Mouse (Mus musculus) neural tube, embryonic 13.5 days (tissue): ENCODE measurements around the gene Tmem164. TPM values are rescaled to one million over a fixed set of nuclear protein-coding genes. Genes with fewer than 3 reads are reported as not detected.

Source experiments
- ATAC-seq: fragments of 200-750 bp; cut with Nextera tagmentation; 2 replicates; pipeline ENCODE4 v1.8.0; 2017; ENCODE audit warnings: low read depth, mild to moderate bottlenecking, moderate TSS enrichment, moderate library complexity
- H3K27ac ChIP-seq: fragments of 300-500 bp; sonication (generic); replicated peaks from 2 replicates; pipeline ENCODE4 v1.5.1; 2015; ENCODE audit warnings: moderate library complexity, mild to moderate bottlenecking, inconsistent platforms
- H3K27me3 ChIP-seq: fragments of 300-500 bp; sonication (generic); 2 replicates; pipeline ENCODE4 v1.6.1; 2015; ENCODE audit warnings: mild to moderate bottlenecking, inconsistent platforms
- H3K36me3 ChIP-seq: fragments of 300-500 bp; sonication (generic); 2 replicates; pipeline ENCODE4 v1.6.1; 2015; ENCODE audit warnings: mild to moderate bottlenecking, inconsistent platforms
- H3K4me1 ChIP-seq: fragments of 300-500 bp; sonication (generic); replicated peaks from 2 replicates; pipeline ENCODE4 v1.6.1; 2015; ENCODE audit warnings: inconsistent platforms
- H3K4me2 ChIP-seq: fragments of 300-500 bp; sonication (generic); 2 replicates; pipeline ENCODE4 v1.6.1; 2015; ENCODE audit warnings: inconsistent platforms, mild to moderate bottlenecking, moderate library complexity
- H3K4me3 ChIP-seq: fragments of 300-500 bp; sonication (generic); 2 replicates; pipeline ENCODE4 v1.5.1; 2015; ENCODE audit warnings: mild to moderate bottlenecking, inconsistent platforms
- H3K9ac ChIP-seq: fragments of 300-500 bp; sonication (generic); 2 replicates; pipeline ENCODE4 v1.6.1; 2015; ENCODE audit warnings: moderate library complexity, mild to moderate bottlenecking, inconsistent platforms
- H3K9me3 ChIP-seq: fragments of 300-500 bp; sonication (generic); 2 replicates; pipeline ENCODE4 v1.6.1; 2016; ENCODE audit warnings: inconsistent platforms
- WGBS: fragments of 180-500 bp; shearing (Covaris S2); methylation state at CpG from one replicate; pipeline ENCODE4 v1.1.7; 2015; 5-methylcytosine and 5-hydroxymethylcytosine counted together
- polyA plus RNA-seq: library from polyadenylated mRNA; unstranded; fragments of >200 nt; fragmentation: Nextera tagmentation; extraction: Ambion mirVana; gene quantifications from 2 replicates; pipeline ENCODE4 v1.2.1, GENCODE M21; 2015

Gene Tmem164
- polyA plus RNA-seq, 1 experiment from 2014 or later = 34.1 TPM

DNA sequence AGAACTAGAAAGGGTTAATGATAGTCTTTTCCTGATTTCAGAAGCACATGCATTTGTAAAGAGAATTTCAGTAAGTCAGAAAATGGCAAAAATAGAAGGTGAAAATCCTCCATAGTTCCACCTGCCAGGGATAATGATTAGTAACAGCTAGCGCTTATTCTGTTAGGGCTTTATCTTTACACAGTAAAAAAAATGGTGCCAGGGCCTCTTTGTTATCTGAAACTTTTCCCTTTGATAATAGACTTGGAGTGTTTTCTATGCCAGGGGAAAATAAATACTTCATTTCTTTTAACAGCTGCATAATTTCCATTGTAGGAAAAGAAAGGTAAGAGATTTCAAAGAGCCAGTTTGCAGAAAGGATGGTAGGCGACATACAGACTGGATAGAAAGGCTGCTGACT, 43.0 kb downstream of the Tmem164 start:
- H3K4me1 ChIP-seq = peaks cover 9% of the 10 kb centered on the region; the same call in 1 of the 2 replicates
- H3K9ac ChIP-seq = no peak overlapping the region
- no peak for ATAC-seq
- H3K4me3 ChIP-seq = no peak overlapping the region
- H3K27ac ChIP-seq = no peak overlapping the region
- H3K4me2 ChIP-seq = no peak overlapping the region
- H3K9me3 ChIP-seq = no peaks in the 10 kb centered on the region
- H3K36me3 ChIP-seq = no peaks in the 10 kb centered on the region
- 74% methylated on average over 2 of the region's 2 CpGs for WGBS
- H3K27me3 ChIP-seq = peaks cover 13% of the 10 kb centered on the region; the same call in 1 of the 2 replicates

DNA sequence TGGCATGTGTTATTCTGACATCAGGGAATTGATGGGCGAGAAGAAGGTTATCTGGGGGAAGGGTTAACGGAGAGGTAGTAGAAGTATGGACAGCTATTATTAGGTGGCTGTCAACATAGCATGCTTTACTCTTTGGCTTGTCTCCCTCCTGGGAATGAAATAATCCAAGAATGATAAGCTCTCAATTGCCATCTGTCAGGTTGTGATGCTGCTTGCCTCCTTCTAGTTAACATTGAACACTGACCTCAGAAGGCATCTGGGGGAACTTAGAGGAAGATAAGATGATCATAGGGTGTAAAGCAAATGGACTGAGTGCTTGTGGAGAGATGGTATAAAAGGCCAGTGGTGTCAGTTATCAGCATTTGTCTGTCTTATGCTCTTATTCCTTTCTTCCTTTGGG, 44.4 kb downstream of the Tmem164 start:
- no peak overlapping the region for H3K4me3 ChIP-seq
- H3K36me3 ChIP-seq = no peaks in the 10 kb centered on the region
- H3K4me1 ChIP-seq = peaks cover 9% of the 10 kb centered on the region; the same call in 1 of the 2 replicates
- no peak for ATAC-seq
- H3K9me3 ChIP-seq = no peaks in the 10 kb centered on the region
- H3K27me3 ChIP-seq = peaks cover 20% of the 10 kb centered on the region; the same call in 1 of the 2 replicates
- 75% methylated on average over 2 of the region's 2 CpGs for WGBS
- H3K9ac ChIP-seq = no peak overlapping the region
- H3K4me2 ChIP-seq = no peak overlapping the region
- H3K27ac ChIP-seq = no peak overlapping the region

DNA sequence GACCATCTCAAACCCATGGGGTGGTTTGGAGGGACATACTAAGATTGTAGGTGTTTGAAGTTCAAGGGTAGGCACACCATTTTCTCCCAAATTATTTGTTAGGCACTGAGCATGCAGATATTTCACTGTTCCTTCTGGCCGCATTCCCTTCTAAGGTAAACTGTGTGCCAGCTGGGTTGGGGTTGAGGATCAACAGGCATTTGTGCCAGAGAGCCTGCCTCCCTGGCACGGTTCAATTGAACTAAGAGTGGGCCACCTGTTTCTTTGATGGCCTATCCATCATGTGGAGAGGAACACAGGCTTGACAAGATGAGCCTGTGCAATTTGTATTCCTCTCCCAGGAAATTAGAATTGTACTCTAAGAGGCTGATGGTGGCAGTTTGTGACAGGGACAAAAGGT, 45.1 kb downstream of the Tmem164 start:
- no peak overlapping the region for H3K27ac ChIP-seq
- no peaks in the 10 kb centered on the region for H3K9me3 ChIP-seq
- 52% methylated on average over 2 of the region's 2 CpGs for WGBS
- H3K27me3 ChIP-seq = peaks cover 22% of the 10 kb centered on the region; the same call in 1 of the 2 replicates
- no peaks in the 10 kb centered on the region for H3K36me3 ChIP-seq
- H3K4me1 ChIP-seq = peaks cover 9% of the 10 kb centered on the region; the same call in 1 of the 2 replicates
- H3K9ac ChIP-seq = no peak overlapping the region
- ATAC-seq = no peak
- H3K4me3 ChIP-seq = no peak overlapping the region
- H3K4me2 ChIP-seq = no peak overlapping the region

DNA sequence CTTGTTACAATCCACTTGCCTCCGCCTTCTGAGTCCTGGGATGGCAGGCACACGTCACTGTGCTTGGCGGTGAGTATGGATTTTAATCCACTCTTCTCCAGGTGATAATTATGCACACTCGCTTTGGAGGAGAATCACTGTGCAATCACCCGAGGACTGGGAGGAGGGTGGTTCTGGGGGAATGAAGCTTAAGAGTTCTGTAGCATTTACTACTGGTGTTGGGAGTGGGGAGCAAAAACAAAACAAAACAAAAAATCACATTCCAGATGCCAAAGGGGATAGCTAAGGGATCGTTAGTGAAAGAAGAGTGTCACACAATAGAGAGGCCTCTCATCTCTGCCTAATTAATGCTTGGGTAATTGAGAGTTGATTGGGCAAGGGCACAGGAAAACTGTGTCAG, 46.6 kb downstream of the Tmem164 start:
- 66% methylated on average over 6 of the region's 6 CpGs for WGBS
- H3K9me3 ChIP-seq = no peaks in the 10 kb centered on the region
- H3K9ac ChIP-seq = no peak overlapping the region
- H3K36me3 ChIP-seq = no peaks in the 10 kb centered on the region
- H3K4me1 ChIP-seq = peaks cover 19% of the 10 kb centered on the region
- peaks cover 28% of the 10 kb centered on the region; the same call in 1 of the 2 replicates for H3K27me3 ChIP-seq
- no peak overlapping the region for H3K4me3 ChIP-seq
- H3K4me2 ChIP-seq = no peak overlapping the region
- no peak overlapping the region for H3K27ac ChIP-seq
- ATAC-seq = no peak

DNA sequence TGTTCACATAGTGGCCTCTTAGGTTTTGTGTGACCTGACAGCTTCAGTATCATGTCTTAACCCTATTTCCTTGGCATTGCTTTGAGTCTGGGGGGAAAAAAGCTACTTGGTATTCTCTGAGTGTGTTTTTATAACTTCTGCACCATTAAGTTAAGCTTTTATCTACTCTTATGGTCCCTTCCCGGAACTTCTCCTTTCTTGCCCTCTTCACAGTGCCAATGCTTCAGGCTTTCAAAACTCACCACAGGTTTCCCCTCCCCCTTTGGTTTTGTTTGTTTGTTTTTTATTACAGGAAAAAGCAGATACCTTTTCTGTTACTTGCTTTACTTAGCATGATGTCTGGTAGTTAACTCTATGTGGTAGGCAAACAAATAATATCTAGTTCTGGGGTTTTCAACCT, 47.8 kb downstream of the Tmem164 start:
- peaks cover 19% of the 10 kb centered on the region for H3K4me1 ChIP-seq
- no peak overlapping the region for H3K4me2 ChIP-seq
- WGBS = 45% methylated on average over 1 of the region's 1 CpGs
- H3K9me3 ChIP-seq = no peaks in the 10 kb centered on the region
- H3K9ac ChIP-seq = no peak overlapping the region
- no peak overlapping the region for H3K27ac ChIP-seq
- no peak for ATAC-seq
- no peak overlapping the region for H3K4me3 ChIP-seq
- peaks cover 17% of the 10 kb centered on the region; the same call in 1 of the 2 replicates for H3K27me3 ChIP-seq
- H3K36me3 ChIP-seq = no peaks in the 10 kb centered on the region

- H3K4me3 ChIP-seq = no peak overlapping the region
- no peaks in the 10 kb centered on the region for H3K9me3 ChIP-seq
- no peak overlapping the region for H3K4me2 ChIP-seq
- H3K36me3 ChIP-seq = no peaks in the 10 kb centered on the region
- no peak overlapping the region for H3K9ac ChIP-seq
- no peak for ATAC-seq
- H3K4me1 ChIP-seq = peaks cover 19% of the 10 kb centered on the region
- peaks cover 17% of the 10 kb centered on the region; the same call in 1 of the 2 replicates for H3K27me3 ChIP-seq
- WGBS = 72% methylated on average over 2 of the region's 2 CpGs
- H3K27ac ChIP-seq = no peak overlapping the region
These were observed 48.3 kb downstream of the Tmem164 start for GRCm38 (mm10) chrX:142729482-142729881.

DNA sequence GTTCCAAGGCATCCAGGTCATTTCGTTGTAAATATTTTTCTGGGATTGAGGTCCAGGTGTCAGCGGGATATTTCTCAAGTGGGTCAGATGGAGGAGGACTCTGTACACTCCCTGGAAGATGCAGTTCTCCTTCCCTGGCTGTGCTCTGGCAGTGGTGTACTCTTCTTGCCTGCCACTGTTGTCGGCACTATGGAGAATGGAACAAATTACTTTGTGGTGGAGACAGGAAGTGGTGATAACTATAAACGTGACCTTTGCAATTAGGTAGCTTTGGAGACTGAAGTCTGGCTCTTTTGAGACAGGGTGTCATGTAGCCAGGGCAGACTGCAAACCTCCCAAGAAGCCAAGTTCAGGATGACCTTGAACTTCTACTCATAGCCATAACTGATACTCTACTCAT, 55.9 kb downstream of the Tmem164 start:
- H3K27me3 ChIP-seq = no peaks in the 10 kb centered on the region; the same call in 1 of the 2 replicates
- no peak overlapping the region for H3K27ac ChIP-seq
- no peak overlapping the region for H3K9ac ChIP-seq
- WGBS = 88% methylated on average over 4 of the region's 4 CpGs
- no peak overlapping the region for H3K4me3 ChIP-seq
- no peaks in the 10 kb centered on the region for H3K36me3 ChIP-seq
- no peaks in the 10 kb centered on the region for H3K9me3 ChIP-seq
- H3K4me2 ChIP-seq = no peak overlapping the region
- peaks cover 5% of the 10 kb centered on the region; the same call in 1 of the 2 replicates for H3K4me1 ChIP-seq
- no peak for ATAC-seq

DNA sequence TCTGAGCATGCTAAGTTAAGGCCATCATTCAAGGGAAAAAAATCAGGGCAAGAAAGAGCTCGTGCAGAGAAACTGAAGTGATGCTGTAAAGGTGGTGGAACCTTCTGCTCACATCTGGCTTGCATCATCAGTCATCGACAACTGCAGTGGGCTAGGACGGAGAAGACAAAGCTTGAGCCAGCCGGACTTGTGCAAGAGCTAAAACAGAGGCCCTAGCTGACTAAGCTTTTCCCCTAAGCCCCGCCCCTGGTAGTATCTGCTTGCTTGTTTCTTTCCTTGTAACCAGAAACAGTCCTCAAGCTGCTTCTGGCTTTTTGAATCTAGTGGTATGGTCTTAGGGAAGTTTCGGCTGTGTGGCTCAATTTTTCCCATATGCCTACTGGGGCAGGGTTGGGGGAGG, 56.5 kb downstream of the Tmem164 start:
- no peaks in the 10 kb centered on the region; the same call in 1 of the 2 replicates for H3K27me3 ChIP-seq
- H3K9me3 ChIP-seq = no peaks in the 10 kb centered on the region
- ATAC-seq = no peak
- H3K4me1 ChIP-seq = no peaks in the 10 kb centered on the region
- no peak overlapping the region for H3K9ac ChIP-seq
- no peak overlapping the region for H3K4me3 ChIP-seq
- no peaks in the 10 kb centered on the region for H3K36me3 ChIP-seq
- no peak overlapping the region for H3K27ac ChIP-seq
- 78% methylated on average over 6 of the region's 6 CpGs for WGBS
- H3K4me2 ChIP-seq = no peak overlapping the region

GRCm38 (mm10) chrX:142747428-142747827, 66.2 kb downstream of the Tmem164 start:
- H3K4me1 ChIP-seq = no peaks in the 10 kb centered on the region

DNA sequence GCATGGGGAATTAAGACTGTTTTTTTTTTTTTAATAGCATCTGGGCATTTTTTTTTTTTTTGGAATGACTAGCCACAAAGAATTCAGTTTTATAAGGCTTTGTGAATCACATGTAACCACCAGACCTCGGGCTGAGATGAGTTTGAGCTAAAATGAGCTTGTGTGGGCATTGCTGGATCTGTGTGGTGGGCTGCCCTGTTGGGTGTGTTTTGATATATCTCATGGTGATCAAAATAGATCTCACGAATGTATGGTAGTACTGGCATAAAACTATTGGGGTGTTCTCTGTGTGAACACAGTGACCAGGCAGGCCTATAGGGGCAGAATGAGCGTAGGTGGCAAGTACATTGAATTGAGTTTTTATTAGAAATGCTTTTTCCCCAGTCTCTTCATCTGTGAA, 67.4 kb downstream of the Tmem164 start:
- H3K4me3 ChIP-seq = no peak overlapping the region
- H3K27ac ChIP-seq = no peak overlapping the region
- no peak for ATAC-seq
- H3K36me3 ChIP-seq = no peaks in the 10 kb centered on the region
- H3K4me2 ChIP-seq = no peak overlapping the region
- H3K9me3 ChIP-seq = no peaks in the 10 kb centered on the region
- no peak overlapping the region for H3K9ac ChIP-seq
- peaks cover 12% of the 10 kb centered on the region for H3K27me3 ChIP-seq
- 84% methylated on average over 3 of the region's 3 CpGs for WGBS
- H3K4me1 ChIP-seq = no peaks in the 10 kb centered on the region

More at GRCm38 (mm10) chrX:142747428-142747827, 66.2 kb downstream of the Tmem164 start:
- ATAC-seq = no peak
- Histone ChIP-seq H3K9me3 (no peaks in the 10 kb centered on the region), H3K27ac (no peak overlapping the region), H3K27me3 (peaks cover 12% of the 10 kb centered on the region), H3K4me2 (no peak overlapping the region), H3K9ac (no peak overlapping the region), H3K36me3 (no peaks in the 10 kb centered on the region), H3K4me3 (no peak overlapping the region)

- H3K9me3 ChIP-seq = no peaks in the 10 kb centered on the region
- H3K4me1 ChIP-seq = no peaks in the 10 kb centered on the region
- WGBS = 78% methylated on average over 4 of the region's 4 CpGs
- no peak overlapping the region for H3K4me3 ChIP-seq
- no peak overlapping the region for H3K27ac ChIP-seq
- H3K36me3 ChIP-seq = no peaks in the 10 kb centered on the region
- no peak for ATAC-seq
- H3K27me3 ChIP-seq = peaks cover 16% of the 10 kb centered on the region
- no peak overlapping the region for H3K9ac ChIP-seq
- no peak overlapping the region for H3K4me2 ChIP-seq
These were observed 69.6 kb downstream of the Tmem164 start for GRCm38 (mm10) chrX:142750775-142751174.

GRCm38 (mm10) chrX:142755542-142755941, 74.3 kb downstream of the Tmem164 start:
- Histone ChIP-seq H3K4me2 (no peak overlapping the region), H3K4me3 (no peak overlapping the region), H3K9ac (no peak overlapping the region), H3K36me3 (no peaks in the 10 kb centered on the region), H3K27ac (no peak overlapping the region), H3K9me3 (no peaks in the 10 kb centered on the region), H3K27me3 (peaks cover 24% of the 10 kb centered on the region), H3K4me1 (no peaks in the 10 kb centered on the region)
- ATAC-seq = no peak
- 62% methylated on average over 6 of the region's 6 CpGs for WGBS

DNA sequence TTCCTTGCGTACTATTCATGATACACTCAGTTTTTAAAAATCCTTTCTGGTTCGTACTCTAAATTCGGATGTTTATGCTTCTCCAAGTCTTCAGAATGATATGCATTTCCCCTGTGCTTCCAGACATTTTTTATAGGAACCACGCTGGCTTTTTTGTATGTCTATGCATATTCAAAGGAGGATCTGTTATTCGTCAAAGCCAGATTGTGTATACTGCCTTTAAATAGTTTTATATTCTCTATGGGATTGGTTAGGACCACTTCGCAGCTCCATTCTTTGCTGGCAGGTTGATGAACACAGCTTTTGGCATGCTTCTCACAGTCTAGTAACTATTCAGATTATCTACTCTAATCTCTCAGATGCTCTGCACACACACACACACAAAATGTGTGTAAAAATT, 79.2 kb downstream of the Tmem164 start:
- H3K9ac ChIP-seq = no peak overlapping the region
- H3K27ac ChIP-seq = no peak overlapping the region
- H3K4me3 ChIP-seq = no peak overlapping the region
- H3K4me2 ChIP-seq = no peak overlapping the region
- H3K4me1 ChIP-seq = no peaks in the 10 kb centered on the region
- H3K27me3 ChIP-seq = peaks cover 25% of the 10 kb centered on the region
- ATAC-seq = no peak
- H3K9me3 ChIP-seq = no peaks in the 10 kb centered on the region
- 85% methylated on average over 6 of the region's 6 CpGs for WGBS
- no peaks in the 10 kb centered on the region for H3K36me3 ChIP-seq
